29 mouse cellular contexts compared by ENCODE assay signal in the genomic region with DNA sequence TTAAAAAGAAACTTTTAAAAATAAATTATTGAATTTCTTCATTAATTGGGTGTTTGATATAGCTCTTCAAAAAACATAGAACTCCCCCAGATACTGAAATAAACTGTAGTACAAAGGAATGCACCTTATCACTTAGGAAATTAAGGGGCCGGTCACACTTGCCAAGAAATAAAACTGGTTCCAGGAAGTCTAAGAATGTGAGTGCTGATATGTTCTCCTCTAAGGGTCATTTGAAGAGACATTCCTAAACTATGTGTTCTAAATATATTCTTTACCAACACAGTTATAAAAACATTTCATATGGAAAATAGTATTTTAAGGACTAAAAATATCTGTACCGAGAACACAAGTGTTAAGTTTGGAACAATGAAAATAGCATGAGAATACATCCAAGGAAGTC.
DNase-seq lines count a peak whose midpoint lies in the region; ATAC-seq and TF ChIP-seq lines count a peak whose summit lies in the region.
"Had no signal": no experiment of that assay in that cellular context is flagged by ENCODE, and none has a peak within 500 bp of the region (broad histone marks: within the 10 kb centered on the region; RNA-seq: fewer than 3 reads in every experiment).

No protein-coding gene starts in this region.

- H3K4me1 ChIP-seq in heart, embryonic 13.5 days: peaks cover 15% of the 10 kb centered on the region
- no peaks in the 10 kb centered on the region for H3K4me1 ChIP-seq in lung, adult 2 months (ENCODE audit: control insufficient read depth, insufficient read depth, low read length)
- H3K4me1 ChIP-seq: embryonic facial prominence, embryonic 12.5 days; forebrain, embryonic 12.5 days; limb, embryonic 12.5 days; liver, embryonic 12.5 days; midbrain, embryonic 10.5 days; neural tube, embryonic 13.5 days had no signal

- H3K9me3 ChIP-seq in heart, embryonic 13.5 days: no peaks in the 10 kb centered on the region
- H3K9me3 ChIP-seq: embryonic facial prominence, embryonic 12.5 days; forebrain, embryonic 12.5 days; limb, embryonic 12.5 days; liver, embryonic 12.5 days; midbrain, embryonic 10.5 days; neural tube, embryonic 13.5 days had no signal

- intact Hi-C loops in heart, postnatal 25 days (cut with DNase I): no loop called here

- no peak for TF ChIP-seq POLR2A in lung, adult 2 months (IDR thresholded peaks at IDR 0.05; ENCODE audit: borderline replicate concordance, extremely low read depth, low read depth, low read length)

- peak overlapping the region; percentile 89 for H3K27ac ChIP-seq in heart, embryonic 13.5 days (replicated peaks)
- H3K27ac ChIP-seq: embryonic facial prominence, embryonic 12.5 days; forebrain, embryonic 12.5 days; hindbrain, embryonic 14.5 days; limb, embryonic 12.5 days; liver, embryonic 12.5 days; midbrain, embryonic 10.5 days; neural tube, embryonic 13.5 days had no signal

- no peak overlapping the region for H3K4me3 ChIP-seq in heart, embryonic 13.5 days
- no peak overlapping the region for H3K4me3 ChIP-seq in lung, adult 2 months (replicated peaks; ENCODE audit: extremely low read depth, low read depth, low read length)
- H3K4me3 ChIP-seq: embryonic facial prominence, embryonic 12.5 days; erythroblast, embryonic 14.5 days; forebrain, embryonic 12.5 days; limb, embryonic 12.5 days; liver, embryonic 12.5 days; midbrain, embryonic 10.5 days; myocyte; neural tube, embryonic 13.5 days had no signal

- TF ChIP-seq CTCF in lung, adult 2 months (IDR thresholded peaks at IDR 0.05; ENCODE audit: insufficient read depth, low read length): no peak

- no peak overlapping the region for H3K4me2 ChIP-seq in heart, embryonic 13.5 days
- H3K4me2 ChIP-seq: embryonic facial prominence, embryonic 12.5 days; forebrain, embryonic 12.5 days; hindbrain, embryonic 14.5 days; limb, embryonic 12.5 days; liver, embryonic 12.5 days; neural tube, embryonic 13.5 days had no signal

- DNase-seq in heart, postnatal 25 days (ENCODE audit: low spot score): no peak
- DNase-seq in kidney, postnatal 14 days: peak; percentile 2
- DNase-seq in kidney, postnatal 10 days: no peak
- peak; percentile 1 for DNase-seq in lung, postnatal 10 days
- no peak for DNase-seq in lung, adult 2 months
- DNase-seq: adrenal gland, adult 2 months; B cell, adult 2 months; cerebellum, adult 18-20 months; cerebellum, postnatal 14 days; gastrocnemius, postnatal 36 days; kidney, postnatal 25 days; layer of hippocampus, postnatal 36 days; retina, postnatal 1 day; right cerebral cortex, postnatal 25 days; spleen, adult 18-20 months had no signal

- WGBS in heart, embryonic 13.5 days: 11% methylated on average over 2 of the region's 2 CpGs
- 40% methylated on average over 2 of the region's 2 CpGs for WGBS in lung, adult 2 months

- ATAC-seq in heart, embryonic 13.5 days (ENCODE audit: extremely low read depth, insufficient number of reproducible peaks, low FRiP score, low TSS enrichment): no peak
- no peak for ATAC-seq in cerebellum, adult (ENCODE audit: insufficient number of reproducible peaks, low FRiP score, low TSS enrichment)
- ATAC-seq: liver, embryonic 12.5 days; midbrain, embryonic 16.5 days had no signal

- H3K9ac ChIP-seq in heart, embryonic 13.5 days: no peak overlapping the region
- H3K9ac ChIP-seq: embryonic facial prominence, embryonic 12.5 days; forebrain, embryonic 12.5 days; hindbrain, embryonic 14.5 days; limb, embryonic 12.5 days; liver, embryonic 12.5 days; neural tube, embryonic 13.5 days had no signal

- H3K36me3 ChIP-seq in heart, embryonic 13.5 days: no peaks in the 10 kb centered on the region
- H3K36me3 ChIP-seq: embryonic facial prominence, embryonic 12.5 days; forebrain, embryonic 12.5 days; G1E; limb, embryonic 12.5 days; liver, embryonic 12.5 days; midbrain, embryonic 10.5 days; neural tube, embryonic 13.5 days had no signal

- H3K27me3 ChIP-seq in heart, embryonic 13.5 days (replicated peaks): no peaks in the 10 kb centered on the region
- H3K27me3 ChIP-seq: CH12.LX; embryonic facial prominence, embryonic 12.5 days; forebrain, embryonic 12.5 days; limb, embryonic 12.5 days; liver, embryonic 12.5 days; neural tube, embryonic 13.5 days had no signal

Comparison
In these comparisons a context has a peak if more than half of its experiments do, and no peak if none do; other contexts are left out.
1. DNase-seq: peak in kidney, postnatal 14 days (single experiment) and lung, postnatal 10 days (single experiment); none in heart, postnatal 25 days (single experiment), kidney, postnatal 10 days (single experiment) and lung, adult 2 months (single experiment).